Mouse (Mus musculus): ENCODE measurements at regions not wholly inside any gene's neighbourhood (a gene's known extent, or its start where the extent isn't known, plus 50 kb on each side); places are given as distances from the start of the nearest gene placed in this dataset.

DNA sequence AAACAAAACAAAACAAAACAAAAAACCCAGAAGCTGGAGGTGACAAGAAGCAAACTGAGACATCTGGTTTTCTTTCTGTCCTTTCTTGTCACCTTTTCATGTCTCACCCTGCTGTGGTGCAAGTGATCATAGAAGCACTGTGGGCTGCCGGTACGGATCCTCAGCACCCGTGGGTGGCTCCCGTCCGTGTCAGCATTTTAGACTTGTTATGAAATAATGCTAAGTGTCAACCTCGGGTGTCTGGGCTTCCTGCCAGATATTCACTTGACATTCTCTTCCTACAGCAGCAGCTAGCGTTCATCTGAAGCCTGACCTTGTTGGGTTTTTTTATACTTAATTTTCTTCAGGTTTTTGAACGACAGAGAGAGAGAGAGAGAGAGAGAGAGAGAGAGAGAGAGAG, 404.7 kb downstream of the Pla2g4a start:
- peak; percentile 9 for DNase-seq (ENCODE audit: low spot score)

DNA sequence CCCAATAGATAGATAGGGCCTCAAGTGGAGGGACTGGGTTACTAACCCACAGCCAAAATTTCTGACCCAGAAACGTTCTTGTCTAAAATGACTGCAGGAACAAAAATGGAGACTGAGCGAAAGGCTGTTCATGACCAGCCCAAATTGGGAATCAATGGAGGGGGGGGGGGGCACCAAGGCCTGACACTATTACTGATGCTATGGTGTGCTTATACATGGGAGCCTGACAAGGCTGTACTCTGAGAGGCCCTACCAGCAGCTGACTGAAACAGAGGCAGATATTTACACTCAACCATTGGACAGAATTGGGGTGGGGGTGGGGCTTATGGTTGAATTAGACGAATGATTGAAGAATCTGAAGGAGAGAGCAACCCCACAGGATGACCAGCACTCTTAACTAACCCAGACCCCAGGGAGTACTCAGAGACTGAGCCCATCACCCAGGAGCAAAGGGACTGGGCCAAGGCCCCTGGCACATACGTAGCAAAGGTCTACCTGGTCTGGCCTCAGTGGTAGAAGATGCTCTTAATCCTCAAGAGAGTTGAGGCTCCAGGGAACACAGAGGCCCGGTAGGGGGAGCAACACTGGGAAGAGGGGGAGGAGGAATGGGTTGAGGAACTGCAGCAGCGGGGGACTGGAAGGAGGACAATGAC, 405.6 kb downstream of the Pla2g4a start:
- DNase-seq (ENCODE audit: low spot score) = no peak

DNA sequence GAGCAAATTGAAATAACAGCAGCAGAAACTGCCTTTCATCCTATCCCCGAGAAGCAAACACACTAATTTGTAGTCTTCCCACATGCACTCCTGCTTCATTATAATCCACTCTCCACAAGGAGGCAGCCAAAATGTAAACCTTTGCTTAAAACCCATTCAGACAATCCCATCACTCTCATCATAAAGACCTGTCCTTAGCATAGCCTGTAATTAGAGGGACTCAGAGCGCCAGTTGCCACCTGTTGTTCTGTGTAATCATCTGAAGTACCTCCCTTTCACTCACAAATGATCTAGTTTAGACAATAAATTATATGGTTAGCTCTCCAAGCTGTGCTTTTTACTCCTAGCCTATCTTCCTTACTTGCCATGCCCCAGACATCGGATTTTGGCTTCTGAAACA, 415.0 kb downstream of the Pla2g4a start:
- DNase-seq (ENCODE audit: low spot score) = no peak

DNA sequence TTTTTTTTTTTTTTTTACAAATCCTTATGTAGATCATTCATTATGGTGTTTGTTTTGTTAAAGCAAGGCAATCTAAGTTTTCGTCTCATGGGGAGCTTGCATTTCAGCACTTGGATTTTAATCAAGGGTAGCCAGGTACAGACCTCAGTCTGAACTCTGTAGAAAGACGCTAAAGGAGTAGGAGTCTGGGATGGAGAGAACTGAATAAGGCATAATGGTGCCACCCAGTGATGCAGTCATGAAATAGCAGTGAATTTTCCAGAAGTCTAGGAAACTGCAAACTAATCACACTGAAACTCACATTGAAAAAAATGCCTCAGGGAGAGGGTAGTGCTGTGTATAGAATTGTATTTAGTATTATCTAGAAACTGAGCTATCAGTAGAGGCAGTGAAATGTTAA, 419.7 kb downstream of the Pla2g4a start:
- DNase-seq (ENCODE audit: low spot score) = no peak

DNA sequence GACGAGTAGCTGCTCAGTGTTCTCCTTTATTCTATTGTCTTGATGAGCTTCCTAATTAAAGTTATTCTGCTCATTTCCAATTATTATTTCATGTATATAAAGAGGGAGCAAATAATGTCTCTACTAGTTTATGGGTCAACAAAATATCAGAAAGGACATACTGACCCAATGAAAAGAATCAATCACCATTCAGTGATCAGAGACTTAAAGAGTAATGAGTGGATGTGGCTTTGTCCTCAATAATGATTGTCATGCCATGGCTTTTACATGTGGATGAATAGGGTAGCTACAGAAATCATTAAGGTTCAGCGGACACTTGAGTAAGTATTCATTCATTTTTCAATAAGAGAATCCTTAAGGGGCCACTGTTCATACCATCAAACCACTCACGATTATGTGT, 427.4 kb downstream of the Pla2g4a start:
- no peak for DNase-seq (ENCODE audit: low spot score)
